Mouse (Mus musculus) telencephalon, adult 2 months (tissue): ENCODE results near the gene Fam178b.

Source experiments
- DNase-seq: peaks from one replicate; pipeline ENCODE4 v3.0.0-alpha.2; 2011; ENCODE audit warnings: low read depth, low spot score

Gene Fam178b

GRCm38 (mm10) chr1:36682620-36683355 is at the start of gene Fam178b:
Gene Fam178b, minus strand, starts transcription at chr1:36683183.
- no peak for DNase-seq

DNA sequence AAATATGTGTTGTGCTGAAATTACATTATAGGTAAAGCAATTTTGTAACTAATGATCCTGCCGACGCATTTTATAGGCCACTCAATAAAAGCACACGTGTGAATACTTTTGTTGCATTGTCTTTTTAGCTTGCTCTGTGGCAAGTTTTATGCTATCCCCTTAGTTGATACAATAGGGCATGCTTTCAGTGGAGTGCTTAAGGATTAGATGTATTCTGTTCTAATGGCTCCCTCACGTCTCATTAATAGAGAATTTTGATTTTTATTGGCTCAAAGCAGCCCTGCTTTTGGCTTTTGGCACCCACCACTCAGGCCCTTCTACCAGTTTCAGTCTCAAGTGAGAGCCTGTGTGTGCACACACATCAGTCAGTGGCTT is 41.1 kb upstream of the Fam178b start:
- no peak for DNase-seq

DNA sequence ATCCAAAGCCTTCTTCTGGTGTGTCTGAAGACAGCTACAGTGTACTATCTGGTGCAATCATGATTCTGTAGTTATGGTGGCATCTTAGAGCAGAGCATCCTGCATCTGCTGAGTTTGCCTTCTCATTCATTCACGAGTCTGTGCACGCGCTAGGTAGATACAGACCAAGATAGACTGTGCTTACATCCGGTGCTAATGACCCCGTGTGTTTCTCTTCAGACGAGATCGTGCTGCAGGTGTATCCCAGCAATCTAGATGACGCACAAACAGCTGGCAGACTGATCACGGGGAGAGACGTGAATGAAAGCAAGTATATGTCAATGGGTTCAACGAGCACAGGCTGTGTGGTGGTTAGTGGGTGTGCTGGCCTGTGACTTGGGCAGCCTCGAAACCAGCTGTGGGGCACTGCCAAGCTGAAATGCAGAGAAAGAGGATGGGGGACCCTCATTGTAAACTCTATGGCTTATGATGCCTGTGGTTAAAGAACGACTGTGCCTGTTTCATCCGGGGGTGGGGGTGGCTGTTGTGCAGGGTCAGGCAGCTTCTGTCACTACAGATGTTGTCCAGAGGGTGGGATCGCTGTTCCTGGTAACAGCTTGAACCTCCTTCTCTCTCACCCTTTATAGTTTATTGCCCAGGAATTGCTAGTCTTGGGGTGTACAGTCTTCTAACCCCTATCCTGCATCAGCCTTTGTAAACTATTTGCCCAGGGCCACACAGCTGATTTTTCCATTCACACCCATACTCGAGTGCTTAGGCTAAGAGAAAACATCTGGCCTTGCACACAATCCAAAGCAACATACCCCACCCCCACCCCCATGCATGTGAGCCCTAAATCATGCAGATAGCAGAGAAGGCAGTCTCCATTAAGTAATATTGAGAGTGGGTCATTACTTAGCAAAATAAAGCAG is 40.4 kb upstream of the Fam178b start:
- no peak for DNase-seq

DNA sequence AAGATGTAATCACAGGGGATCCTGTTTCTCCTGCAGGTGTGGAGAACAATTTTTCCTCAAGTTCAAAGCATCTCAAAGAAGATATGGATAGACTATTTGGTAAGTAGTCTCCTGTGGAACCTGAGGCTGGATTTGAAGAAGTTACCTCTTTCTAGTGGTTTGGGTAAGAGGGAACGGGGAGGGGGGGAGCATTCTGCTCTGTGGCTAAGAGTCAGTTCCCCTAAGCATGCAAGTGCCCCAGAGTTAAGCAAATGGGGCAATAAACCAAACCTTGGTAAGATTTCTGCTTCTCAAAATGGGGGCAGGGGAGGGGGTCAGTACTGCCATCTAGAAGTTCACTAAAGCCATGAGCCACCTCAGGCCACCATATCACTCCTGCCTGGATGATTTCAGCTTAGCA is 35.8 kb upstream of the Fam178b start:
- DNase-seq = no peak

DNA sequence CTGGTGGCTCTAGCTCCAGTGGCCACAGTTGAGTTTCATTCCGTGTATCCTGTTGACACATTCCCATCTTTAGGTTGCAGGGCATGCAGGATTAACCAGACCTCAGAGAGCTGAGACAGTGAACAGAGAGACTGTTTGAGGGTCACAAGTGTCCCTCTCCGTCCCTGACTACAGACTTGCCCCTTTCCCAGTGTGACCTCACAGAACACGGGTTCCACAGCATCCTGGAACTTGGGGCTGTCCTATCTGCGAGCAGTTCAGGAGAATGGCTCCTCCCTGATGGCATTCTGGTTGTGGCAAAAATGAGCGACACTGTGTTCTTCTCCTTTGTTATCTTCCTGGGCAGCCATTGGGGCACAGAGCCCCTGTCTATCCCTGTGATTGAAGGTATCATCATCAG is 31.3 kb upstream of the Fam178b start, which contains the start of gene Actr1b:
Gene Actr1b, minus strand, starts transcription at position 112 of the 400 bp plus-strand sequence.
- no peak for DNase-seq

DNA sequence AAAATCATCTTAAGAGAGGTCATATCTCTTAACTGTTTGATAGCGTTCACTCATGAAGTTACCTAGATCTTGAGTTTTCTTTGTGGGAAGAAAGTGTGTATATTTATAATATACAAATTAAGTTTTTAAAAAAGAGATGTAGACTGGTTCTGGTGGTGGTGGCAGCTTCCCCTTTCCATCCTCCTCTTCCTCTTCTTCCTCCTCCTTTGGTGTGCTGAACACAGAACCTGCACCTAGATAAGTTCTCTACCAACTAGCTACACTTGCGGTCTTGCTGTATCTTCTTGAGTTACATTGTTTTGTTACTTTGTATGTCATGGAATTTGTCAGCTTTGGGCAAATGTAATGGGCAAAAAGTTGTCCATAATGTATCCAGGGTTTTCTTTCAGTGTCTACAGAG is 28.1 kb upstream of the Fam178b start:
- DNase-seq = no peak

DNA sequence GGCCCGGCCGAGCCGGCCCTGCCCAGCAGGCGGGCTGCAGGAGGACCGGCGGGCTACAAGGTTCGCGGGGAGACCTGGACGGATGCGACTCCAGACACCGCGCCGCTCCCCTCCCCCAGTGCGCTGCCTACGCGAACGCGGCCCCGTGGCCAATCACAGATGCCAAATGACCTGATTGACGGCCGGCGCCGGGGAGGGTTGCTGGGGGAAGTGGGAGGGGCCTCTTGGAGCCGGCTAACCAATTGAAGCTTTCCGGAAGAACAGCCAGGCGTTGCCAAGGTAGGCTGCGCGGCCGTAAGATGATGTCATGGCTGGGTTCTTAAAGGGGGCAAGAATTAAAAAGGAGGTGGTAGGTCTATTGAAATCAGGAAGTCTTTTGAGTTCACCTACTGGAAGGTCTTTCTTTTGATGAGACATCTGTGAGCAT is 26.9 kb upstream of the Fam178b start, which contains the start of gene 4933424G06Rik:
Gene 4933424G06Rik, plus strand, starts transcription at position 296 of the 427 bp plus-strand sequence.
- DNase-seq = peak; percentile 98

DNA sequence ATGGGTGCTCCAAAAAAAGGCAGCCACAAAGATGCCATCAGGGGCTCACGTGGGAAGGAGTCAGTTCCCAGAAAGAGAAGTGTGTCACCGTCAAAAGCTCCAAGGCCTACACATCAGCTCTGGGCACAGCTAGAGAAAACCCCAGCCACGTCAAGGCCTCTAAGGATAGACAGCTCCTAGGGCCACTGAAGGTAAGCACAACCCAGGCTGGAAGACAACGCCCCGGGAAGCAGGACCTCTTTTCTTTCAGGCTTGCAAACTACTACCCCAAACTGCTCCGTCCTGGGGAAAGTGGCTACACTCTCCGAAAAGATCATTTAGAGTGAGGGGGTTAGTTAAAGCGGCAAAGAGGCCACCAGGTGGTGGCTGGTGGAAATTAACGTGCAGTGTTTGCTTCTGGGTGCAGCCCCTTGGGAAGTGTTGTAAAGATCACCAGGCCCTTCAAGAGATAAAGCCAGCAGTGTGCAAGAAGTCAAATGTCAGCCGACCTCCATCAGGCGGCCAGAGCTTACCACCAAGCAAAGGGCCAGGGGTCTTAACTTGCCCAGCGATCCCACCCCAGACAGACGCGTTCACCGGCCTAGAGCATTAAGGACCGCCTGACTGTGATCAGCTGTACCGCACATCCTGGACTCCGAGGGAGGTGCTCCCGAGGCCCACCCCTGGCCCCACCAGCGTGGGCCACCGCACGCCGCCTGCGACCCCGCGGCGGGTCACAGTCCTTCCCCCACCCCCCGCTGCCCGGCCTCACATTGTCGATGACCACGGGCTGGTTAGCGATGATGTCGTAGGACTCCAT is 26.3 kb upstream of the Fam178b start:
- no peak for DNase-seq

GRCm38 (mm10) chr1:36708626-36709025 is 25.6 kb upstream of the Fam178b start:
- DNase-seq = no peak

DNA sequence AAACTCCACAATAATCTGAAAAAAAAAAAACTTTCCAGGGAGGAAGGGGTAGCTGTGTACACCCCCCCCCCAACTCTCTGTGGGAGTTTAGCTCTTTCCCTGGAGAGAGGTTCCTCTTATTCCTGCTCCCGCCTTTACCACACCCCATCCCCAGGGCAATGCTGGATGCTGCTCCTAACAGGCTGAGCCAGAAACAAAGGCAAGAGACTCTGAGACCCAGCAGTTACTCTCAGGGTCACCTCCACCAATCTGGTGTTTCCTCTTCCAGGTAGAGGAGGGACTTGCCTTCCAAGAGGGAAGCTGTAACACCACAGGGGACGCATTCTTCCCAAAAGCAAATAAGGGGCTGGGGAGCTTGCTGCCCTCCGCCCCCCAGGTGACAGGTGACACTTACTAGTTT is 24.8 kb upstream of the Fam178b start:
- no peak for DNase-seq

GRCm38 (mm10) chr1:36707166-36707565 is 24.2 kb upstream of the Fam178b start:
- DNase-seq = peak; percentile 48

GRCm38 (mm10) chr1:36697030-36697429 is 14.0 kb upstream of the Fam178b start:
- DNase-seq = no peak

- no peak for DNase-seq
These were observed 13.4 kb upstream of the Fam178b start for GRCm38 (mm10) chr1:36696411-36696810.

GRCm38 (mm10) chr1:36694871-36695270 is 11.9 kb upstream of the Fam178b start:
- DNase-seq = no peak

DNA sequence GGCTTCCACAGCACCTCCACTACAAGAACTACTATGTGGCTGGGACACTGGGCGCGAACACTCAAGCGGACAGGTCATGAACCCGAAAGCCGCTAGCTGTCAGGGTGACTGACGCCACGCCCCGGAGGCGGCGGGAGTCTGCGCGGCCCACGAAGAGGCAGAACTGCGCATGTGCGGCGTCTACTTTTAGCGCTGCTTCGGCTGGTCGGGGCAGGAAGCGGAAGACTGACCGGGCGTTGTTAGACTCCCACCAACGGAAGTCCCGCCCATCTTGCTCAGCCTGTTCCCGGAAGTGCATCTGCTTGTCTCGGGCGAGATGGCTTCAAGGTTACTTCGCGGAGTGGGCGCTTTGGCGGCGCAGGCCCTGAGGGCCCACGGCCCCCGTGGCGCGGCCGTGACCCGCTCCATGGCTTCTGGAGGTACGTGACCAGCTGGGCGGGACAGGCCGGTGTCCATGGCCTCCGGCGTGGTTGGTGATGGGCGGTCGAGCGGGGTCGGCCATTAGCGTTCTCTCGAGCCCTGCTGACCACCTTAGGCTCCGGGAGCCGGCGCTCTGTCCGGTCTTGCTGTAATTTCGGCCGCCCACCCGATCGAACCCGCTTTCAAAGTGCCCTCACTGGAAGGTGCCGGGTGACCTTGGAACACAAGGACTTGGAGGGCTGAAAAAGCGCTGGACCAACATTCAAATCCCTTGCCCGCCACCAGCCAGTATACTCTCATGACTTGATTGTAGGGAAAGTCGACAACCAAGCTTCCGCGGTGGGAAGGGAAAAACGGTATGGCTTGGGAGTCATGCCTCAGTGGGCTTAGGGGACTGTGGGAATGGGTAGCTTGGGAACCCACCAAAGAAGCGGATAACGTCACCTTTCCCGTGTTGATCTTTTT is 8.5 kb upstream of the Fam178b start, which contains the start of gene Cox5b:
Gene Cox5b, plus strand, starts transcription at position 179 of the 885 bp plus-strand sequence.
- peak; percentile 97 for DNase-seq

DNA sequence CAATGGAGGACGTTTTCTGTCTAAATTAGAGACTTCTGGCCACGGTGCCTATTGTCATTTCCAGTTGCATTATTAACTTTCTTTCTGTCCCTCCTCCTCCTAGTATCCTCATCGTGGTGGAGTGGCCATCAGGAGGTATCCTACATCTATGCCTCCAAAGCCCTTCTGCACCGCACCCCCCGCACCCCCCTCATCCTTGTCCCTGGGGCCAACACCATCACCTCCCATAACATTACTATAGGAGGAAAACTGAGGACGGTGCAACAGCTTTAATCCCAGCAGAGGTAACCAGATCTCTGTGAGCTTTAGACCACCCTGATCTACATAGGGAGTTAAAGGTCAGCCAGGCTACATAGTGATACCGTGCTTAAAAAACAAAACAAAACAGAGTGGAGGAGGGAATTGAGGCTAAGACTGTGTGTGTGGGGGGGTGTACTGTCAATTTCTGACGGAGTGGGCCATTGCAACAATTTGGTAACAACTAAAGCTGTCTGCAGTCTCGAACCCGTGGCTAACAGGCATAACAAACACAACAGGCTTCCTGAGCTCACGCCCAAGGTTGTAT is 7.8 kb upstream of the Fam178b start:
- DNase-seq = no peak

- DNase-seq = peak; percentile 76
These were observed 956 bp upstream of the Fam178b start for GRCm38 (mm10) chr1:36683810-36684467.

DNA sequence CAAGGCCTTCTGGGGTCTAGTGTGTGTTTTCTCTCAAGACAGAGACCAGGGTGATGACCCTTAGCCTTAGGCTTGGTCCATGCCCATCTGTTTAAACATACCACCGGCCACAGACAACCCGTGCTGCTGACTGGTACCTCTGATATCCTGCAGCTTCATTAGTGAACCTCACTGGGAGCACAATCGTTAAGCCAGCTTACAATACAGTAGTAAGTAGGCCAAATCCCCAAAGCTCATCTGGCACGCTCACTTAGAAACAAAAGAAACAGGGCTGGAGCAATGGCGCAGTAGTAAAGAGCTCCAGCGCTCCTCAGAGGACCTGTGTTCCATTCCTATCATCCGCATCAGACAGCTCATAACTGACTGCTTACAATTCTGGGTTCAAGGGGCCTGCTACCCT is 2.1 kb downstream of the Fam178b start:
- DNase-seq = no peak

GRCm38 (mm10) chr1:36674936-36675335 is 8.0 kb downstream of the Fam178b start:
- no peak for DNase-seq
